Mouse (Mus musculus) olfactory bulb, adult 2 months (tissue): ENCODE results near the gene Ccdc28a.

Experiments
- CTCF ChIP-seq: fragments of 200-500 bp; IDR thresholded peaks from 2 replicates; pipeline ENCODE4 v1.5.1; 2012; ENCODE audit warnings: low read depth, mild to moderate bottlenecking, low read length, moderate library complexity; ENCODE audit not compliant: insufficient read depth
- POLR2A ChIP-seq: fragments of 200-500 bp; IDR thresholded peaks from 2 replicates; pipeline ENCODE4 v1.6.1; 2012; ENCODE audit warnings: mild to moderate bottlenecking, low read depth, low read length, moderate library complexity; ENCODE audit not compliant: insufficient read depth

GRCm38 (mm10) chr10:18199919-18200318, 34.9 kb downstream of the Ccdc28a start:
- no peak for TF ChIP-seq CTCF
- TF ChIP-seq POLR2A = no peak
